Mouse (Mus musculus) urinary bladder, adult 2 months (tissue): ENCODE measurements around the gene Smim12. TPM values are rescaled to one million over a fixed set of nuclear protein-coding genes. Genes with fewer than 3 reads are reported as not detected.
A peak's percentile ranks its signal among the peaks of the same experiment; 100 is the strongest.

Source experiments
- DNase-seq: peaks from one replicate; pipeline ENCODE4 v3.0.0; 2022; ENCODE audit warnings: low spot score
- polyA plus RNA-seq: library from polyadenylated mRNA; depleted of rRNA; stranded (reverse); fragments of >200 nt; gene quantifications from 2 replicates; pipeline ENCODE4 v1.2.3, GENCODE M21; 2012; rRNA removed

Gene Smim12
- 49.8 and 54.0 TPM in 2 replicates for polyA plus RNA-seq

GRCm38 (mm10) chr4:127243552-127243951 is at the start of gene Smim12:
Smim12 (plus strand) TSS chr4:127243784.
- DNase-seq = peak; percentile 98

- DNase-seq = no peak
These were observed 48.9 kb upstream of the Smim12 start for GRCm38 (mm10) chr4:127194477-127195269.

- DNase-seq = no peak
These were observed 45.0 kb upstream of the Smim12 start for GRCm38 (mm10) chr4:127198609-127199008.

GRCm38 (mm10) chr4:127199406-127199805 is 44.2 kb upstream of the Smim12 start:
- DNase-seq = no peak

- DNase-seq = no peak
These were observed 43.3 kb upstream of the Smim12 start for GRCm38 (mm10) chr4:127200164-127200722.

GRCm38 (mm10) chr4:127200769-127201617 is 42.6 kb upstream of the Smim12 start:
- DNase-seq = no peak

GRCm38 (mm10) chr4:127203081-127203480 is 40.5 kb upstream of the Smim12 start:
- no peak for DNase-seq

GRCm38 (mm10) chr4:127211318-127211717 is 32.3 kb upstream of the Smim12 start:
- no peak for DNase-seq

- no peak for DNase-seq
These were observed 29.1 kb upstream of the Smim12 start for GRCm38 (mm10) chr4:127214510-127214909.

GRCm38 (mm10) chr4:127215103-127215502 is 28.5 kb upstream of the Smim12 start:
- no peak for DNase-seq

- DNase-seq = no peak
These were observed 27.8 kb upstream of the Smim12 start for GRCm38 (mm10) chr4:127215799-127216198.

- no peak for DNase-seq
These were observed 27.3 kb upstream of the Smim12 start for GRCm38 (mm10) chr4:127216251-127216651.

GRCm38 (mm10) chr4:127217048-127217447 is 26.5 kb upstream of the Smim12 start:
- no peak for DNase-seq

GRCm38 (mm10) chr4:127223291-127223690 is 20.3 kb upstream of the Smim12 start:
- no peak for DNase-seq

GRCm38 (mm10) chr4:127223755-127224154 is 19.8 kb upstream of the Smim12 start:
- no peak for DNase-seq

- no peak for DNase-seq
These were observed 19.0 kb upstream of the Smim12 start for GRCm38 (mm10) chr4:127224444-127225100.

GRCm38 (mm10) chr4:127226067-127226466 is 17.5 kb upstream of the Smim12 start:
- no peak for DNase-seq

- DNase-seq = no peak
These were observed 16.4 kb upstream of the Smim12 start for GRCm38 (mm10) chr4:127227051-127227673.

- DNase-seq = no peak
These were observed 11.6 kb upstream of the Smim12 start for GRCm38 (mm10) chr4:127232028-127232427.

GRCm38 (mm10) chr4:127232551-127232950 is 11.0 kb upstream of the Smim12 start:
- DNase-seq = no peak

- no peak for DNase-seq
These were observed 10.0 kb upstream of the Smim12 start for GRCm38 (mm10) chr4:127233416-127234125.
